Mouse (Mus musculus): Measurements from ENCODE around the gene Ash1l.
"Not testable (repeated sequence)": the region's sequence is repeated elsewhere in the genome, so short reads cannot be mapped to it uniquely, and the experiment has no call there.

Gene Ash1l

DNA sequence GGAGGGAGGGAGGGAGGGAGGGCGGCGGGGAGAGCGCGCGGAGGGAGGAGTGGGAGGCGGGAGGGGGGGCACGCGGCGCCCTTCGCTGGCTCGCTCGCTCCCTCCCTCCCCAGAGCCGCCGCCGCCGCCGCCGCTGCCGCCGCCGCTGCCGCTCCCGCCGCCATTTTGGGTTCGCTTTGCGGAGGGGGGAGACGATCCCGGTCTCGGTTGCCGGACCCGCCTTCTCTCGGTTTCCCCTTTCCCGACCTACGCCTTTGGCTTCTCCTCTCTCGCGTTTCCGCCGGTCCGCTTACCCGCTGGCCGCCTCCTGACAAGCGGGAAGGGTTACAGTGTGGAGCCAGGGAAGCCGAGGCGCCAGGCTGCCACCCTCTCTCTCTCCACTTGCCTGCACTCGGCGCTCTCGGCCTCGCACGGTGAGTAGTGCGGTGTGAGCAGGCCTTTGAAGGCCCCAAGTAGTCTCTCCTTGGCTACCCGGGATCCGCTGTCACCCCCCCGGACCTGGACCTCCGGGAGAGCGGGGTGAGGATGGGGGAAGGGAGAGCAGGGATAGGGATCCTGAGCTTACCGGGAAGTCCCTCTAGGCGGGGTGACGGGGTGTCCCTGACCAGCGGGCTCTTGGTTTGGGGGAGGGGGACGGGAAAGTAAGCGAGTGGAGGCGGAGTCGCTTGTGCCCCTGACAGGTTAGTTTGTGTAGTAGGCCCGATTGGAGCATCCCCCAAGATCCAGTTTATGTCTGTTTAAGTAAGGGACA is at the start of gene Ash1l, which contains the start of gene Dap3:
TSS of gene Ash1l (plus strand) at position 47 of the 751 bp plus-strand sequence.
TSS of gene Dap3 (minus strand) at position 606 of the 751 bp plus-strand sequence.
- peak; percentile 83 for DNase-seq

DNA sequence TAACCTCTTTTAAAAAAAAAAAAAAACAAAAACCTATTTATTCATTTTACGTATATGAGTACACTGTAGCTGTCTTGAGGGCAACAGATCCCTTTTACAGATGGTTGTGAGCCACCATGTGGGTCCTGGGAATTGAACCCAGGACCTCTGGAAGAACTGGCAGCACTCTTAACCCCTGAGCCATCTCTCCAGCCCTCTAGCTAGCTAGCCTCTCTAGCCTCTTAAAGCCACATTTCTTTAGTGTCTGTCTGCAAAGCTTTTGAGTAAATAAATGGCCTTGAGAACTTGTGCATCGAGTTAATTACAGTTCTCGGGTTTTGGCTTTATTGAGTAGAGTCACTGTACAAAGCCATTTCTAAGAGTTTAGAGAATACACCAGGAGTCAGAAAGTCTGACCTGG is 45.6 kb upstream of the Ash1l start:
- no peak for DNase-seq

DNA sequence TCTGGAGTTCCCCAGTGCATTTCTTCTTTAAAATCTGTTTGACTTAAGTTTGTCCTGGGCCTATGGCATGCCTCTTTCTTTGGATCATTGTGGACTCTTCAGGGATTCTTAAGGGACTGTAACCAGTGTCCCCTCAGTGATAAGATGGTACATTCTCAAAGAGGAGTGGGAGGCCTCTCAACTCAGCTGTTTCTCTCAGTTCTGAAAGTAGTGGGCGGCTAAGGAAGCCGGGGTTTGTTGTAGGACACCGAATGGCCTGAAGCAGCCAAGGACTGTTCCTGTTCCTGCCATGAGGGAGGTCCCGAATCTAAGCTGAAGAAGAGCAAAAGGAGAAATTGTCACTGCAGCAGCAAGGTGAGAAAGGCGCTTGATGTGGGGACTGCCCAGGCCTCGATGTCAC is 45.2 kb upstream of the Ash1l start:
- DNase-seq: no peak

DNA sequence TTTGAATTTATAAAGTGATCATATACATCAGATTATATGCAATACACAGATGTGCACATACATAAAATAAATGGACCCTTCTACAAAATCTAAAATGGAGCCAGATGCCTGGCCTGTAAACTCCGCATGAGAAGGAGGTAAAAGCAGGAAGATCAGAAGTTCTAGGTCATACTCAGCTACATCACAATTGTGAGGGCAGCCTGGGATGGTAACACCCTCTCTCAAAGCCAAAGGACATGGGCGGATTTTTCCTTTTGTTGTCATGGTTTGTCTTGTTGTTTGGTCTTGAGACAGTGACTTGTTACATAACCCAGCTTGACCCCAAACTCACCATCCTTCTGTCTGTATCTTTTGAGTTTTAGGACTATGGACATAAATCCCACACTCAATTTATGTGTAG is 44.7 kb upstream of the Ash1l start:
- no peak for DNase-seq

DNA sequence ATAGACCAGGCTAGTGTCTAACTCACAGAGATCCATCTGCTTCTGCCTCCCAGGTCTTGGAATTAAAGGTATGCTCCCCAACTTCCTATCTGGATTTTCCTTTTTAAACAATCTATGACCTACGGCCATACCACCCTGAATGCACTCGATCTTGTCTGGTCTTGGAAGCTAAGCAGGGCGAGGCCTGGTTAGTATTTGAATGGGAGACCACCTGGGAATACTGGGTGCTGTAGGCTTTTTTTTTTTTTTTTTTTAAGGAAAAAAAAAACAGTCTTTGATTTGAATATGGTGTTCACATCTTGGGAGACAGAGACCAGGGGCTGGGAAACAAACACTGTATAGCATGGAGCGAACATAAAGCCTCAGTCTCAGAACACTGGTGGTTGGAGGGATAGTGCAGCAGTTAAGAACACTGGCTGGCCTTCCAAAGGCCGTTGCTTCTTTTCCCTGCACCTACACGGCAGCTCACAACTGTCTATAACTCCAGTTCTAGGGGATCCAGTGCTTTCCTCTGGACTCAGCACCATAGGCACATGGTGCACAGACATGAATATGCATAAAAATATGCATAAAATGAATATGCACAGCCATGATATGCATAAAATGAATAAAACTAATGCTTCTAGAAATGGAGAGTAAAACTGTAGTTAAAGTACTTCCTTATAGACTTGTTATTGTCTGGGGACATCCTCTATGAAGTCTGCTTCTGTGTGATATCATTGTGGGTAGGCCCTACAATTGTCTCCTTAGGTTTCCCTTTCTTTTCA is 43.8 kb upstream of the Ash1l start:
- DNase-seq: no peak

DNA sequence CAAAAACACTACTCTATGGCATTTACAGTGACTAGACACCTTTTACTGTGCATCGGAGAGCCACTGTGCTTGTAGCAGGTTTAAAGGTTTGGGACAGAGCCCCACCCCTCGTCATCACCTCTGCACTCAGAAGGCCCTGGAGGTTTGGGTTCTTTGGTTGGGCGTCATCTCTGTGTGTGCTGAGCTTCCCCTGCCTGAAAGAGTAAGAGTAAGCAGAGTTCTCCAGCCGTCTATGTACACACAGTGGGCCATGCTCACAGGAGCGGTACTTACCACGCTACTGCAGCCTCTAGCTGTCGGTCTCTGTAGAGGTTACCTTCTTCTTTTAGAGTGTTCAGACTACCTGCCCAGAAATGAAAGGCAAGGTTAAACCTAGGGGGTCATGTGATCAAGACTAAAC is 37.8 kb upstream of the Ash1l start:
- no peak for DNase-seq

DNA sequence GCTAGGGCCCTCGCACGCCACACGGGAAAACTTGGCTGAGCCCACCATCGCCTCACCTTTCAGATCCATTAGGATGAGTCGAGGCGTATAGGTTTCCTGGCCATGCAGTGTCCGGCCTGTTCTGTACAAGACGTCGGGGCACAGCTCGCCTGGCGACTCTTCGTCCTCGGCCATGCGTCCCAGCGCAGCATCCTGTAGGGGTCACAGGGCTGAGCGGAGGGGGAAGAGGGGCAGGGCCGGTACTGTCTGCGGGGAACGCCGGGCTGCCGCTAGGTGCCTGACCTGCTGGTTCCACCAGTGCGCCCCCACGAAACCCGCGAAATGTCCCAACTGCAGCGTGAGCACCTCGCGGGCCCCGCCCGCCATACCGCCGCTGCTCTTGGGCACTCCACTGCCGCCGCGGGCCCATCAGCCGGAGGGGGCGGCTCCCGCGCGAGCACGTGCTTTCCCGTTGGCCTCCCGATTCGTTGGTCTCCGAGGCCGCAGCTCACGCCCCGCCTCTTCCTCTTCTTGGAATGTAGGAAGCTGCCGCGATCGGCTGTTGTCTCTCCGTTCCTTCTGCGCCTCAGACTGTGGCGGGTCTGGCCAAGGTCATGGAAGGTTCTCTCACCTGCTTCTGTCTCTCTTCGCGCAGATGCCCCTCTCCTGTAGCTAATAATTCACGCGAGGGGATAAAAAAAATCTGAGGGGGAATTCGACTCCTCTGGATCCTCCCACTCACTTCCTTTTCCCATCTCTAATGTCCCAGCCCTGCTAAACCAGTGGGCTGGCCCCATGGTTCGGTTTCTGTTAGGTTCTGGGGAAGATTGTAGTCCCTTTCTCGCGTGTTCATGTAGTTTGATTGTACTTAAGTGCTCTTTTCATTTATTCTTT is 36.7 kb upstream of the Ash1l start, which contains the start of gene Msto1:
TSS of gene Msto1 (minus strand) at position 489 of the 873 bp plus-strand sequence.
- DNase-seq: peak; percentile 91

DNA sequence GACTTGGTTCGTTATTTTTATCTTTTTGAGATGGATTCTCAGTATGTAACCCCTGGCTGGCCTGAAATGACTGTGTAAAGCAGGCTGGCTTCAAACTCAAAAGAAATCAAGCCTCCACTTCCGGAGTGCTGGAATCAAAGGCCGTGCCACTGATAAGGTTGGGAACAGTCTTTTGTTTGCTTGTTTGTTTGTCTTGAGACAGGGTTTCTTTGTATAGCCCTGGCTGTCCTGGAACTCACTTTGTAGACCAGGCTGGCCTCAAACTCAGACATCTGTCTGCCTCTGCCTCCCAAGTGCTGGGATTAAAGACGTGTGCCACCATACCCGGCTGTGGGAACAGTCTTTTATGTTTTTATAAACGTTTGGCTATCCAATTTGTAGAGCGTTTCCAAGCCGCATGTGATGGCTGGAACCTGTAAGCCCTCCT is 36.0 kb upstream of the Ash1l start:
- no peak for DNase-seq

DNA sequence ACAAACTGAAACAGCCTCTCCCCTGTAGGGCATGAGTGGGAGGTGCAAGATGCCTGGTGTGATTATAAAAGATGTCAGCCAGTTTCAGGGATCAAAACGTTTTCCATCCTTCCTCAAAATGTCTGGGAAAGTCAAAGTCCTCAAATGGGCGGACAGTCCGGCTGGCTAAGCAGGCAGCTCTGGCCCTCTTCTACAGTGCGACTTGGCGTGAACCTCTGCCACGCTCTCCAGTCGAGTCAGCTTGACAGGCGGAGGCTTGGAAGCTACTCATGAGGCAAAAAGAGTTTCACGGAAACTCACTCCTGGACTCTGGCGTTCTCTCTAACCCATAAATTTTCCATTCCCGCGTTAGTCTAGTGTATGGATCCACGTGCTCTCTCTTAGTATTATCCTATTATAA is 31.4 kb upstream of the Ash1l start:
- DNase-seq: no peak

DNA sequence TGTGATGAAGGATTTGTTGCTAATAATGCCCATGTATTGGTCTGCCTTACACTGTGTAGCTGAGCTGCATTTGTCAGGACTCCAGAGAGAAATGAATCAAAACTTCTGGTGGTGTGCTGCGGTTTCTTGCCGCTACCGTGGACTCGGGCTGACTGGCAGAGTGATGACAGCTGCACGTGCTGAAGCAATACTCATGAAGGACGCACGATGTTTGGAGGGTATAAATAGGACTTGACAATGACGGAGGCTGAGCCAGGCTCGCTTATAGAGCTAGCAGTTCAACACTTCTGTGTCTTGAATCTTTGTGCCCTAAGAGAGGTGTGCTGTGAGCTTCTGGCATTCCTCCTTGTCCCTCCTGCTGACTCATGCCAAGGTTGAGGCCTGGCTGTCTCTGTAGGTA is 29.0 kb upstream of the Ash1l start:
- no peak for DNase-seq

DNA sequence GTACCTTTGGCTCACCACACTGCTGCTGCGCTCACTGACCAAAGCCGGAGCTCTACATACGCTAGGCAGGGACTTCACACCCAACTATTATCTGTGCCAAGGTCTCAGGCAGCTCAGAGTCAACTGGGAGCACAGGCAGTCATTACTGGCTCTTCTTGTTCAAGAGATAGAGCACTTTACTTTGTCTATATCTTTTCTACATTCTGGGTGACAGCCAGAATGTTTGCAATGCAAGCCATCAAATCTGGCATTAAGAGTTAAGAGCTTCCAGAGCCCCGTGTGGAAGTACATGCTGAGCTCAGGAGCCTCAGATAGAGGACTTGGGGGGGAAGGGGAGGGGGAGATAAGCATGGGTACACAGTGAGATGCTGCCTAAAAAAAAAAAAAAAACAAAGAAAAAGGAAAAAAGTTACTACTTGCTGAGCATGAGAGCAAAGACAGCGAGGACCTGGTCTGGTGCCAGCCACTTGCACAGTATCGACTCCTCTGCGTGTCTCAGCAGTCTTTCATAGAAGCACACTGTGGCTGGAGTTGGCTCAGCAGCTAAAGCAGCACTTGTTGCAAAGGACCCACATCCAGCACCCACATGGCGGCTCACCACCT is 26.3 kb upstream of the Ash1l start:
- DNase-seq: no peak

DNA sequence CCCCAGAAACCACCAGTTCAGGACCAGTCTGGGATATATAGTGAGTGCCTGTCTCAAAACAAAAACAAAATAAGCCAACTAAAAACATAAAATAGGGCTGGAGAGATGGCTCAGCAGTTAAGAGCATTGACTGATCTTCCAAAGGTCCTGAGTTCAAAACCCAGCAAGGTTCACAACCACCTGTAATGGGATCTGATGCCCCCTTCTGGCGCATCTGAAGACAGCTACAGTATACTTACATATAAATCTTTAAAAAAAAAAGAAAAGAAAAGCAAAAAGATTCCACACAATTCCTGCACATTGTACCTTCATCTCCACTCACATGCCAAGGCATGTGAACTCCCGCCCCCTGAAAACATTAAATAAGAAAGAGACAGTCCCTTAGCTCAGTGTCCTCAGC is 24.8 kb upstream of the Ash1l start:
- DNase-seq: no peak

DNA sequence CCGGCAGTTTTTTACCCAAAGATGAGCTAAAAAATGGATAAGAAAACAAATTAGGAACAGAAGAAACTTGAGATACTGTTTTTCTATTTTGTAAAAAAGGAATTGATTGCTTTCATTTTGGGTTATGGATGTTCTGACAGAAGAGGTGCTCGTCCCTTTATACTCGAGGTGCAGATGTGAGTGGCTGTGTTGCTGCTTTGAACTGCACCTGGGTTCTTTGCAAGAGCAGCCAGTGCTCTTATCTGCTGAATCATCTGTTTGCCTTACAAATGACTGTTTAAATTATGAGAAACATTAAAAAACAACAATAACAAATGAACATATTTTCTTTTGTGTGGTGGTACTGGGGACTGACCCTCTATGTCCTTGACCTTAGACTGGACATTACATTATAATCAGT is 20.9 kb upstream of the Ash1l start:
- no peak for DNase-seq

DNA sequence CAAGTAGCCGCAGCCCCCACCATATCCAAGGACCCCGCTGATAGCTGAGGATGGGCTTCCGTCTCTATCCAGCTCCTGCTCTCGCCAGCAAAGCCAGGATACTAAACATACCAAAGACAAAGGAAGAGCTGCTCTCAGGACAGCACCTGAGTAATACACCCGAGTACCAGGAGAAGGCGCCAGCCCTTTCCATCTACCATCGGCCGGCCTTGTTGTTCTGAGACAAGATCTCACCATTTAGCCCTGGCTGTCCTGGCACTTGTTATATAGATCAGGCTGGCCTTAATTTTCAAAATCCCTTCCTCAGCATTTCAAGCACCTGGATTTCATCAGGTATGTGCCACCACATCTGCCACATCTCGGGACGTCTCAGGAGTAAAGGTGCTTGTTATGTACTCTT is 11.4 kb upstream of the Ash1l start:
- no peak for DNase-seq

DNA sequence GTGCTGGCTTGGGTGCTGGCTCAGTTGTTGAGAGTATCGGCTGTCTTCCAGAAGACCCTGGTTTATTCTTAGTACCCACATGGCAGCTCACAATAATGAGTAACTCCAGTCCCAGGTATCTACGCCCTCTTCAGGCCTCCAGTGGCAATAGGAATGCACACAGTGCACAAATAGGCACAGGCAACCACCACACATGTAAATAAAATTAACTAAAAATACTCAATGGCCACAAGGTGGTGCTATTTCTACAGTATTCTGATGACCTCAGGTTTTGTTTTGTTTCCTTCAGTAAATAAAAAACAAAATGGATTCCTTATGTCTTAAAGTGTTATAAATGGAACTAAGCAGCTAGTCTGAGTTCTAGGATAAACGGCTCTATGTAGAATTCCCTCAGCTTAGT is 10.7 kb upstream of the Ash1l start:
- DNase-seq: no peak

DNA sequence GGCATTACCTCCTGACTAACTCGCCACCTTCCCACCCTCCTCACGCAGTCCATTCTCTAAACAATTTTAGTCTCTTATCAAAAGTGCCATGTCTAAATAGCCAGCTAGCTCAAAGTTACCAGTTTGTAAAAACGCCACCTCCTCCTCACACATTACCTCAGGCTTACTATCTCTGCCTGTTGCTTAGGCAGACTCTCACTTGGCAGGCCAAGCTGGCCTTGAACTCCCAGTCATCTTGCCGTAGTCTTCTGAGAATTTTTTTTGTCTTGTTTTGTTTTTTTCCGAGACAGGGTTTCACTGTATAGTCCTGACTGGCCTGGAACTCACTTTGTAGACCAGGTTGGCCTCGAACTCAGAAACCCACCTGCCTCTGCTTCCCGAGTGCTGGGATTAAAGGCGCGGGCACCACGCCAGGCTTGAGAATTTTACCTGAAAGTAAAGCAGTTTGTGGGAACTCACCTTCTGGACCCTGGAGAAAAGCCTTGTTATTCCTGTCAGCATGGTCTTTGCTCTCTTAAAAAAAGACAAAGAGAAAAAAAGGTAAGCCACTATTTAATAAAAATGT is 8.0 kb upstream of the Ash1l start:
- no peak for DNase-seq

DNA sequence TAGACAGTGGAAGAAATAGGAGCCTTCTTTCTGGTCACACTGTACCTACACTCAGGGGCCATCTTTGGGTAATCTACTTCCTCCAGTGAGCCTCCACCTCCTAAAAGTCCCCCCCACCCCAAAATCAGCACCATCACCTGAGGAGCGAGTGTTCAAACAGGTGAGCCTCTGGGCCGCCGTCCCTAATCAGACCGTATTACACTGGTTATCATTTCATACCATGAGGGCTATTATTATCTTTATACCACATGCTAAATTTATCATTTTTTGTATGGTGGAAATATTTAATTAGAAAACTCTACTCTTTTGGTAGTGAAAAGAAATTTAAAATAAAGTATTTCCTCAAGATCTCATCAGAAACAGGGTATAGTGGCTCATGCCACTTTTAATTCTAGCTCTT is 6.3 kb upstream of the Ash1l start:
- no peak for DNase-seq

DNA sequence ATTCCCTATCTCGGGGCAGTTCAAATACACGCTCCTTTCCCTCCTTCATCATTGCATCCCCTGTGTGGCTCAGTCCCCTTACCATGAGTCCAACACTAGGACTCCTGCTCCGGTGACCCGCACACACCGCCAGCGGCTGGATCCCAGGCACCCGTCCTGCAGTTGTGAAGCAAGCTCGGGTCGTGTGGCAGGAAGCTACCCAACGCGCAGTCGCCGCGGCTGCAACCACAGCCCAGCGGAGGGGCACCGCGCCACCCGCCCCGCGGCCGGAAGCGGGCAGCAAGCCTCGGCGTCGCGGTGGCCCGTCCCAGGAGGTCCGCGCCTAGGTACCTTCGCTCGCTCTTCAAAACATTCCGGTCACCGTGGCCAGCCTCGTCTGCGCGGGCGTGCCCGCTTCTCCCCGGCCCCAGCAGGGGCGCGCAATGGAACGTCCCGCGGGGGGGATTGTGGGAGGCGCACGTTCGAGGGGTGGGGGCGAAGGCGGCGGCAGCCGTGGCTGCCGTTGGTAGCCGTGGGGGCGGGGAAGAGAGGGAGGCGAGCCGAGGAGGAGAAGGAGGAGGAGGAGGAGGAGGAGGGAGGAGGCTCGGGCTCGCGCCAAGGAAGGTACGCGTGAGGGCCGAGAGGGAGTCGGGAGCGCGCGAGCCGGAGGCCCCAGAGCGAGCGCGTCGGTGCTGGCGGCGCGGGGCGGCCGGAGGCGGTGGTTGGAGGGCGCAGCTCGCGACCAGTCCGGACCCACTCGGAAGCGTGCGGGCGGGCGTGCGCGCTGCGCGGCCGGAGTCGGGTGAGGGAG is 441 bp upstream of the Ash1l start:
- DNase-seq: peak; percentile 91

DNA sequence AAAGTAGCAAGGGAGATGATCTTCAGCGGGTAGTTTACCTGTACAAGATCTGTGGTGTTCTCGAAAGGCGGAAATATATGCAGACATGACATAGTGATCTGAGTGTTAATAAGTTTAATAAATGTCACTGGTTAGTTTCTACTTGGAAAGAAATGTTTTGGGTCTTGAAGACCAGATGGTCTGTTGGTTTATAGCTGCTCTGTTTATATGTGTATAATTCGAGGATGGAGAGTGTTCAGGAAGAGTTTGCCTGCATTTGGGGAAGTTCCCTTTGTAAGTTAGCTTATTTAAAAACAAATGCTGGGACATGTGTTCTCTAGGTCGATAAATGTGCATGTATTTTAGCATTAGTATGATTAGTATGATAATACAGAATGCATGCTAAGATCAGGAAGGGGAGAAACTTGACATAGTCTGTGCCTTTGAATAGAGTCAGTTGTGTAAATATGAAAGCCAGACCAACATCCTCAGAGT is 942 bp downstream of the Ash1l start:
- no peak for DNase-seq

DNA sequence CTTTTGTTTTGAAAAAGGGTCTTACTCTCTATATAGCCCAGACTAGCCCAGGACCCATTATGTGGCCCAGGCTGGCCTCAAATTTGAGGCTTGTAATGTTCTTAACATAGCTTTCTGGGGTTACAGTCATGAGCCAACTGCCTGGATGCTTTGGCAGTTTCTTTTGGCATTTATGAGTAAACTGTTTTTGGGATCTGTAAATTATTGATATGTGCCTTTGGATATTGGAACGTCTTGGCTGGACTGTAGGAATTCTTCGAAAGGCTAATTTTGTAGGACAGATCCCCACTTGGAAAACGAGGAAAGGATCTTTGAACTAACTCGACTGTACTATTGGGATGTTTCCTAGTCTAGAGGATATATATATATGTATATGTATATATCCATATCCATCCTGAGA is 2.8 kb downstream of the Ash1l start:
- DNase-seq: no peak

DNA sequence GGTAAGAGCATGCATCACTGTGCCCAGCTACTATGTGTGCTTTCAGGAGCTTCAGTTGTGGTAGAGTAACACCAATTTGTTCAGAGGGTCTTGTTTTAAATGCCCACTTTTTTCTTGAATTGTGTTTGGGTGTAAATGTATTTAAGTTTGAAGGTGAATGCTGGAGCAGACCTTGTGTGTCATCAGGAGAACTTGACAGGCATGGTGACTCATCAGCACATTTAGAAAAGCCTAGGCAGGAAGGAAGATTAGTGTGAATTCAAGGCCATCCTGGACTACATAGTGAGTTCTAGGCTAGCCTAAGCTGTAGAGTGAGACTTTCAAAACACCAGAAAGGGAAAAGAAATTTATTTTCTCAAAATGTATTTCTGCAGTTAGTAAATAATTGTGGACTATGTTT is 3.3 kb downstream of the Ash1l start:
- DNase-seq: no peak

DNA sequence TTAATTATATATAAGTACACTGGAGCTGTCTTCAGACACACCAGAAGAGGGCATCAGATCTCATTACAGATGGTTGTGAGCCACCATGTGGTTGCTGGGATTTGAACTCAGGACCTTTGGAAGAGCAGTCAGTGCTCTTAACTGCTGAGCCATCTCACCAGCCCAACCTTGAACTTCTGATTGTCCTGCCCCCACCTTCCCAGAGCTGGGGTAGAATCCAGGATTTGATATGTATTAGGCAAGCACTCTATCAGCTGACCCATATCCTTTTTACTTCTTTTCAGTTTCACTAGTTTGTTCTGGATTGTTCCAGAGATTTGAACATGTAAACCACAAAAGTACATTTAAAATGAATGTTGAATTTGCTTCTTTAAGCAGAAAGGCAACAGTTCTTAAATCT is 12.8 kb downstream of the Ash1l start:
- DNase-seq: not testable (repeated sequence)

Measured in cerebellum, adult 11-12 months (tissue).